Comparison of ENCODE assay signal across 13 mouse cellular contexts in genomic region chr16:33859380-33859779, GRCm38 (mm10). TPM values are rescaled to one million over a fixed set of nuclear protein-coding genes. Genes with fewer than 3 reads are reported as not detected.
DNase-seq lines count a peak whose midpoint lies in the region; ATAC-seq and TF ChIP-seq lines count a peak whose summit lies in the region.
"Had no signal": no experiment of that assay in that cellular context is flagged by ENCODE, and none has a peak within 500 bp of the region (broad histone marks: within the 10 kb centered on the region; RNA-seq: fewer than 3 reads in every experiment).

No protein-coding gene starts in this region.

- no peak overlapping the region for H3K9ac ChIP-seq in heart, adult 2 months (ENCODE audit: low read depth, low read length)
- H3K9ac ChIP-seq in heart, postnatal 0 days (replicated peaks; ENCODE audit: low read depth, low read length) = no peak overlapping the region
- H3K9ac ChIP-seq in heart, embryonic 11.5 days (ENCODE audit: low read depth, low read length) = no peak overlapping the region
- no peak overlapping the region for H3K9ac ChIP-seq in midbrain, embryonic 14.5 days (replicated peaks; ENCODE audit: low read length)
- no peak overlapping the region for H3K9ac ChIP-seq in midbrain, embryonic 11.5 days (ENCODE audit: low read length)
- H3K9ac ChIP-seq: kidney, embryonic 15.5 days; limb, embryonic 13.5 days; liver, embryonic 12.5 days; midbrain, embryonic 12.5 days; neural tube, embryonic 12.5 days had no signal

- no peaks in the 10 kb centered on the region for H3K79me2 ChIP-seq in heart, adult 2 months (replicated peaks; ENCODE audit: control insufficient read depth, insufficient read depth, low read length)

- no peaks in the 10 kb centered on the region for H3K27me3 ChIP-seq in heart, embryonic 10.5 days (ENCODE audit: insufficient read depth, poor library complexity, severe bottlenecking)
- H3K27me3 ChIP-seq in heart, adult 2 months (ENCODE audit: control insufficient read depth, insufficient read depth, low read length) = no peaks in the 10 kb centered on the region
- H3K27me3 ChIP-seq in heart, postnatal 0 days (ENCODE audit: control insufficient read depth, insufficient read depth, low read length) = no peaks in the 10 kb centered on the region
- H3K27me3 ChIP-seq in heart, embryonic 11.5 days (ENCODE audit: control insufficient read depth, insufficient read depth, low read length) = no peaks in the 10 kb centered on the region
- H3K27me3 ChIP-seq in midbrain, embryonic 14.5 days (ENCODE audit: control insufficient read depth, insufficient read depth, low read length) = no peaks in the 10 kb centered on the region
- H3K27me3 ChIP-seq in midbrain, embryonic 11.5 days (ENCODE audit: control insufficient read depth, insufficient read depth, low read length) = no peaks in the 10 kb centered on the region
- H3K27me3 ChIP-seq: kidney, embryonic 15.5 days; limb, embryonic 13.5 days; liver, embryonic 12.5 days; midbrain, embryonic 12.5 days; neural tube, embryonic 12.5 days had no signal

- 56% methylated on average over 5 of the region's 5 CpGs for WGBS in heart, embryonic 10.5 days
- 38% methylated on average over 5 of the region's 5 CpGs for WGBS in heart, adult 2 months
- WGBS in heart, postnatal 0 days = 32% methylated on average over 5 of the region's 5 CpGs
- WGBS in heart, embryonic 11.5 days (ENCODE audit: insufficient replicate concordance) = 58% methylated on average over 5 of the region's 5 CpGs
- WGBS in midbrain, embryonic 14.5 days = 68% methylated on average over 5 of the region's 5 CpGs
- 75% methylated on average over 5 of the region's 5 CpGs for WGBS in midbrain, embryonic 11.5 days

- DNase-seq in heart, embryonic 10.5 days (ENCODE audit: low spot score) = no peak
- no peak for DNase-seq in heart, adult 2 months
- no peak for DNase-seq in heart, postnatal 0 days (ENCODE audit: low spot score)
- DNase-seq in midbrain, embryonic 14.5 days = no peak
- no peak for DNase-seq in midbrain, embryonic 11.5 days (ENCODE audit: low spot score, missing footprints)

- no peak for ATAC-seq in heart, postnatal 0 days (ENCODE audit: insufficient read depth, low read depth)
- ATAC-seq in heart, embryonic 11.5 days (replicated peaks; ENCODE audit: insufficient number of reproducible peaks, low FRiP score, low TSS enrichment) = no peak
- no peak for ATAC-seq in midbrain, embryonic 14.5 days (ENCODE audit: low FRiP score, low TSS enrichment)
- no peak for ATAC-seq in midbrain, embryonic 11.5 days (ENCODE audit: low FRiP score)
- no peak for ATAC-seq in activated CD4-positive, CD25-positive, alpha-beta regulatory T cell, adult 4 months
- ATAC-seq: liver, embryonic 12.5 days had no signal

- intact Hi-C loops in heart, adult 2 months (cut with DNase I) = no loop called here

- no peak for TF ChIP-seq CTCF in heart, adult 2 months (IDR thresholded peaks at IDR 0.05)
- TF ChIP-seq CTCF in heart, postnatal 0 days (IDR thresholded peaks at IDR 0.05; ENCODE audit: low read depth) = no peak

- H3K9me3 ChIP-seq in heart, embryonic 10.5 days = no peaks in the 10 kb centered on the region
- no peaks in the 10 kb centered on the region for H3K9me3 ChIP-seq in heart, postnatal 0 days (replicated peaks; ENCODE audit: control insufficient read depth, low read length)
- no peaks in the 10 kb centered on the region for H3K9me3 ChIP-seq in heart, embryonic 11.5 days (replicated peaks; ENCODE audit: control insufficient read depth, low read length)
- no peaks in the 10 kb centered on the region for H3K9me3 ChIP-seq in midbrain, embryonic 14.5 days (ENCODE audit: control insufficient read depth, low read length)
- no peaks in the 10 kb centered on the region for H3K9me3 ChIP-seq in midbrain, embryonic 11.5 days (ENCODE audit: control insufficient read depth, low read length)
- H3K9me3 ChIP-seq: G1E; kidney, embryonic 15.5 days; limb, embryonic 13.5 days; liver, embryonic 12.5 days; midbrain, embryonic 12.5 days; neural tube, embryonic 12.5 days had no signal

- H3K4me2 ChIP-seq in heart, postnatal 0 days (ENCODE audit: low read depth, low read length) = peak overlapping the region; percentile 9; the same call in 1 of the 2 replicates
- no peak overlapping the region; the same call in 1 of the 2 replicates for H3K4me2 ChIP-seq in heart, embryonic 11.5 days
- H3K4me2 ChIP-seq in midbrain, embryonic 14.5 days (ENCODE audit: low read length) = peak overlapping the region; percentile 42; the same call in 1 of the 2 replicates
- H3K4me2 ChIP-seq in midbrain, embryonic 11.5 days = no peak overlapping the region

- 0 out of 2 replicates have a peak overlapping the region, but pooled peaks have one; percentile 30 for H3K27ac ChIP-seq in heart, embryonic 10.5 days
- H3K27ac ChIP-seq in heart, adult 2 months = no peak overlapping the region
- 0 out of 2 replicates have a peak overlapping the region, but pooled peaks have one; percentile 74 for H3K27ac ChIP-seq in heart, postnatal 0 days (ENCODE audit: low read depth)
- no peak overlapping the region for H3K27ac ChIP-seq in heart, embryonic 11.5 days (ENCODE audit: low read depth, low read length)
- no peak overlapping the region for H3K27ac ChIP-seq in midbrain, embryonic 14.5 days (replicated peaks; ENCODE audit: low read depth, low read length)
- no peak overlapping the region for H3K27ac ChIP-seq in midbrain, embryonic 11.5 days (ENCODE audit: low read depth, low read length)
- H3K27ac ChIP-seq: kidney, embryonic 15.5 days; liver, embryonic 12.5 days; neural tube, embryonic 12.5 days had no signal

- H3K4me3 ChIP-seq in heart, embryonic 10.5 days = no peak overlapping the region
- H3K4me3 ChIP-seq in heart, adult 2 months = no peak overlapping the region
- H3K4me3 ChIP-seq in heart, postnatal 0 days (ENCODE audit: low read depth, low read length) = no peak overlapping the region
- no peak overlapping the region for H3K4me3 ChIP-seq in heart, embryonic 11.5 days (ENCODE audit: low read depth, low read length)
- no peak overlapping the region for H3K4me3 ChIP-seq in midbrain, embryonic 14.5 days (replicated peaks; ENCODE audit: low read depth, low read length)
- no peak overlapping the region for H3K4me3 ChIP-seq in midbrain, embryonic 11.5 days (ENCODE audit: low read depth, low read length)
- H3K4me3 ChIP-seq: kidney, embryonic 15.5 days; limb, embryonic 13.5 days; liver, embryonic 12.5 days; neural tube, embryonic 12.5 days had no signal

- H3K36me3 ChIP-seq in heart, embryonic 10.5 days = no peaks in the 10 kb centered on the region
- no peaks in the 10 kb centered on the region for H3K36me3 ChIP-seq in heart, adult 2 months (ENCODE audit: control insufficient read depth, insufficient read depth, low read length)
- H3K36me3 ChIP-seq in heart, postnatal 0 days (replicated peaks; ENCODE audit: control insufficient read depth, insufficient read depth, low read length) = no peaks in the 10 kb centered on the region
- no peaks in the 10 kb centered on the region for H3K36me3 ChIP-seq in heart, embryonic 11.5 days (ENCODE audit: control insufficient read depth, insufficient read depth, low read length)
- H3K36me3 ChIP-seq in midbrain, embryonic 14.5 days (ENCODE audit: control insufficient read depth, insufficient read depth, low read length) = no peaks in the 10 kb centered on the region
- no peaks in the 10 kb centered on the region for H3K36me3 ChIP-seq in midbrain, embryonic 11.5 days (ENCODE audit: control insufficient read depth, insufficient read depth, low read length)
- H3K36me3 ChIP-seq: G1E; kidney, embryonic 15.5 days; limb, embryonic 13.5 days; liver, embryonic 12.5 days; midbrain, embryonic 12.5 days; neural tube, embryonic 12.5 days had no signal

- TF ChIP-seq POLR2A in heart, adult 2 months (IDR thresholded peaks at IDR 0.05; ENCODE audit: insufficient read depth, low read depth, low read length) = no peak

- no peak for TF ChIP-seq EP300 in heart, adult 2 months (IDR thresholded peaks at IDR 0.05; ENCODE audit: insufficient read depth, low read depth, low read length)
- no peak for TF ChIP-seq EP300 in heart, postnatal 0 days (IDR thresholded peaks at IDR 0.05; ENCODE audit: low read depth)

- H3K4me1 ChIP-seq in heart, embryonic 10.5 days = peaks cover 18% of the 10 kb centered on the region
- peaks cover 4% of the 10 kb centered on the region for H3K4me1 ChIP-seq in heart, adult 2 months (ENCODE audit: control insufficient read depth, insufficient read depth, low read length)
- H3K4me1 ChIP-seq in heart, postnatal 0 days (ENCODE audit: control insufficient read depth, insufficient read depth) = peaks cover 23% of the 10 kb centered on the region
- H3K4me1 ChIP-seq in heart, embryonic 11.5 days (ENCODE audit: control insufficient read depth, insufficient read depth, low read length) = peaks cover 17% of the 10 kb centered on the region
- no peaks in the 10 kb centered on the region for H3K4me1 ChIP-seq in midbrain, embryonic 14.5 days (ENCODE audit: control insufficient read depth, insufficient read depth, low read length)
- no peaks in the 10 kb centered on the region for H3K4me1 ChIP-seq in midbrain, embryonic 11.5 days (ENCODE audit: control insufficient read depth, insufficient read depth, low read length)

RNA-seq across cellular contexts. Expression of gene Itgb5, which starts 29.9 kb away (rescaled TPM):
- polyA plus RNA-seq in heart, embryonic 10.5 days (2016; fragmentation: Nextera tagmentation; extraction: Ambion mirVana) = 35.0 and 37.3 TPM in 2 replicates
- 10 to 100 TPM; 83.2 to 95.3 TPM for total RNA-seq in heart, adult 2 months (2021)
- 95.7 and 123 TPM in 2 replicates for polyA plus RNA-seq in heart, adult 2 months (2012; rRNA removed)
- total RNA-seq in heart, postnatal 0 days (2014; rRNA removed; ENCODE audit: low replicate concordance) = 116 and 134 TPM in 2 replicates
- 33.4 and 35.6 TPM in 2 replicates for polyA plus RNA-seq in heart, postnatal 0 days (2015; fragmentation: Nextera tagmentation; extraction: Ambion mirVana)
- polyA plus RNA-seq in heart, embryonic 11.5 days (2014; fragmentation: Nextera tagmentation; extraction: Ambion mirVana) = 42.4 and 49.8 TPM in 2 replicates
- 19.2 and 19.3 TPM in 2 replicates for polyA plus RNA-seq in midbrain, embryonic 14.5 days (2014; fragmentation: Nextera tagmentation; extraction: Ambion mirVana)
- polyA plus RNA-seq in midbrain, embryonic 11.5 days (2014; fragmentation: Nextera tagmentation; extraction: Ambion mirVana) = 22.0 and 23.2 TPM in 2 replicates
- 1 to 10 TPM in 1 of 2 experiments, under 1 TPM in 1; 0.85 to 1.6 TPM for polyA plus RNA-seq in activated CD4-positive, CD25-positive, alpha-beta regulatory T cell, adult 4 months (2017; shearing (Covaris generic))

Comparison
In these comparisons a context has a peak if more than half of its experiments do, and no peak if none do; other contexts are left out.
1. H3K27ac ChIP-seq: peak in heart, embryonic 10.5 days (single experiment) and heart, postnatal 0 days (single experiment); none in heart, adult 2 months (single experiment), heart, embryonic 11.5 days (single experiment), midbrain, embryonic 14.5 days (single experiment) and midbrain, embryonic 11.5 days (single experiment).
2. H3K4me2 ChIP-seq: peak in heart, postnatal 0 days (single experiment) and midbrain, embryonic 14.5 days (single experiment); none in heart, embryonic 11.5 days (single experiment) and midbrain, embryonic 11.5 days (single experiment).